Mouse (Mus musculus) cerebellum, adult 2 months (tissue): ENCODE measurements around the gene Uhmk1.

Experiments
- CTCF ChIP-seq: fragments of 200-500 bp; IDR thresholded peaks from 2 replicates; pipeline ENCODE4 v1.5.1; 2011; ENCODE audit warnings: low read depth, mild to moderate bottlenecking, control low read depth, low read length, moderate library complexity, borderline replicate concordance; ENCODE audit not compliant: insufficient read depth
- POLR2A ChIP-seq: fragments of 200-500 bp; IDR thresholded peaks from 2 replicates; pipeline ENCODE4 v1.6.1; 2011; ENCODE audit warnings: low read length, control low read depth, borderline replicate concordance; ENCODE audit not compliant: insufficient read depth

DNA sequence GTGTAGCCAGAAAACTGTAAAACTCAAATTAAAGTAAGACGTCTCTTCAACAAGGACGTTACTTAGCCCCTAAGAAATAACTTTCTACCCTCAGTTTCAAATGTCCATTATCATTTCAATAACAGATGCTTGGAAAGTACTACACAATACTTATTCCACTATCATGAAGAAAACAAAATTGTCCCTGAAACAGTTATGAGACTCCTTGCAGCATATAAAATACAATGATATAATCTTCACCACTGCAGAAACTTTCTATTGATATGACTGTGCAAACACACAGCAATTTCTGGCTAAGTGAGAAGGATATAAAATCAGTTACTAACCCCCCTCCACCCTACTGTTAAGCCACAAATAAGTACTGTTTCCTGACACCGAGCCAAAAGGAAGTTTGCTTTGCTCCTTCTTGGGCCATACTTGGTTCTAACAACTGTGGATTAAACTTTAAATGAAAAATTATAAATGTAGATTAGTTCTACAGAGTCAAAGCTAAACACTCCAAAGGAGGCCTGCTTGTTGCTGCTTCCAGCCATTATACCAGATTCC, 51.7 kb downstream of the Uhmk1 start:
- TF ChIP-seq POLR2A (no peak), CTCF (no peak)
